Comparison of ENCODE assay signal across 8 mouse cellular contexts in the genomic region with DNA sequence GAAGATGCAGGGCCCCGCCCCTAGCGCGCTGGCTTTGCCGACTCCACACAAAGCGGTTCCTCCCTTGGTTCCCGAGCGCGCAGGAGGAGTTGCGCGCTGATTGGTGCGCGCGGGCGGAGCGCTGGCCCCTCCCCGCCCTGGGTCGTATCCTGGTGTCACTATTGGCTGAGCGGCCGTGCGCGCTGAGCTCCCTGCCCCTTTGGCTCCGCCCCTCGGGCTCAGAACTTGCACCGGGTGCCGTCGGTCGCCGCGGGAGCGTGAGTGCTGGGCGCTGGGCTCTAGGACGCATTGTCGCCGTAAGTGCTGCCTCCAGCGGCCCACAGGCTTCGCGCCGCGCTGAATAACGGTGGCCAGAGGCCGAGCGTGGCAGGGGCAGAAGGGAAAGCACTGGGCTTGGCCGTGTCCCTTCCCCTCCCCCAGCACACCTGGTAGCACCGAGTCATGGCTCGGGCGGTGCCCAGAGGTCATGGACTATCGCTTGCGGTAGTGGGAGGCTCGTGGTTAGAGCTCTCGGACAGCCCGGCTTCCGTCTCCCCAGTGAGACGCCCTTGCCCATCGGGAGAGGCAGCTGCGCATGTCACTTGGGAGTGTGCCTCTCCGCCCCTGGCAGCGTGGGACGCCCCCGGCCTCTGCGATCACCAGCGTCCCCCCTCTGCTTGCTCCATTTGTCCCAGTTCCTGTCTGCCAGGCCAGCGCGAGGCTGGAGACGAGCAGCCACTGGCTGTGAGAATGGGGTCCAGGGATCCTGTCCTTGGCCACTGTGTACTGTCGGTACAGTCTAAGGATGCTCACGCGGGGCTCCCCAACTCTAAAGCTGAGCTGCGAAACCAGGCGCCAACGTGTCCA. TPM values are rescaled to one million over a fixed set of nuclear protein-coding genes. Genes with fewer than 3 reads are reported as not detected.
DNase-seq lines count a peak whose midpoint lies in the region; ATAC-seq lines count a peak whose summit lies in the region.

A gene (plus strand): TSS at position 208 of the 846 bp plus-strand sequence.

- peak; percentile 87 for DNase-seq in MEL-GATA-1-ER (ENCODE audit: extremely low read depth, low read depth)
- DNase-seq in cerebellum, adult 8-10 months = peak; percentile 94
- DNase-seq in forelimb bud, embryonic 11.5 days (ENCODE audit: low read depth, low spot score) = peak; percentile 97
- peak; percentile 84 for DNase-seq in layer of hippocampus, adult 9-10 months (ENCODE audit: low spot score)
- peak; percentile 63 for DNase-seq in ovary, postnatal 10 days (ENCODE audit: low spot score)
- peak; percentile 91 for DNase-seq in thymus, postnatal 10 days (ENCODE audit: low spot score in 2 of 2)

- WGBS in lung, embryonic 16.5 days = under 1% methylated on average over 69 of the region's 70 CpGs

- peak; percentile 95 to 96 for ATAC-seq in hematopoietic stem cell, adult 5-6 weeks (replicated peaks in 1 of 2; ENCODE audit: insufficient read depth in 1 of 2, low FRiP score in 2 of 2, low TSS enrichment in 1 of 2, low read depth in 1 of 2, poor library complexity in 2 of 2, severe bottlenecking in 2 of 2)
- ATAC-seq in lung, embryonic 16.5 days (ENCODE audit: low read depth) = peak; percentile 99

- peak within 1 kb of the TSS; percentile 95 for H3K4me2 ChIP-seq in lung, embryonic 16.5 days (ENCODE audit: low read depth, low read length)

- peak within 1 kb of the TSS; percentile 93 for H3K4me3 ChIP-seq in lung, embryonic 16.5 days (ENCODE audit: low read length)

- H3K27me3 ChIP-seq in lung, embryonic 16.5 days (ENCODE audit: control insufficient read depth, insufficient read depth, low read depth, low read length) = no peaks in the 10 kb centered on the region

- H3K4me1 ChIP-seq in lung, embryonic 16.5 days (replicated peaks; ENCODE audit: control insufficient read depth, insufficient read depth, low read length) = peaks cover 16% of the 10 kb centered on the region

- H3K9me3 ChIP-seq in lung, embryonic 16.5 days (ENCODE audit: control insufficient read depth, low read length) = no peaks in the 10 kb centered on the region

- peak within 1 kb of the TSS; percentile 81 for H3K9ac ChIP-seq in lung, embryonic 16.5 days (ENCODE audit: low read length)

- peak within 1 kb of the TSS; percentile 55 for H3K27ac ChIP-seq in lung, embryonic 16.5 days (ENCODE audit: low read length)

- H3K36me3 ChIP-seq in lung, embryonic 16.5 days (ENCODE audit: control insufficient read depth, insufficient read depth, low read length) = no peaks in the 10 kb centered on the region

RNA-seq across cellular contexts. Expression of the gene that starts here (rescaled TPM):
- total RNA-seq in hematopoietic stem cell, adult 5-6 weeks (2017) = 2.3 and 3.7 TPM in 2 replicates
- 7.5 and 8.7 TPM in 2 replicates for polyA plus RNA-seq in lung, embryonic 16.5 days (2015; fragmentation: Nextera tagmentation; extraction: Ambion mirVana)

Comparison
In these comparisons a context has a peak if more than half of its experiments do, and no peak if none do; other contexts are left out.
1. Peak in every context shown above with its lines: DNase-seq, ATAC-seq, H3K4me3 ChIP-seq and H3K27ac ChIP-seq.